Mouse (Mus musculus) testis, adult 2 months (tissue): ENCODE data around the gene Galntl6. TPM values are rescaled to one million over a fixed set of nuclear protein-coding genes. Genes with fewer than 3 reads are reported as not detected.

Experiments used
- H3K27ac ChIP-seq: fragments of 200-500 bp; 2 replicates; pipeline ENCODE4 v1.5.1; 2012; ENCODE audit warnings: low read depth, low read length; ENCODE audit not compliant: control insufficient read depth, insufficient read depth
- H3K27me3 ChIP-seq: fragments of 200-500 bp; 2 replicates; pipeline ENCODE4 v1.6.1; 2012; ENCODE audit warnings: mild to moderate bottlenecking, low read length, moderate library complexity; ENCODE audit not compliant: control insufficient read depth, insufficient read depth
- H3K36me3 ChIP-seq: fragments of 200-500 bp; 2 replicates; pipeline ENCODE4 v1.6.1; 2012; ENCODE audit warnings: mild to moderate bottlenecking, low read length; ENCODE audit not compliant: control insufficient read depth, insufficient read depth
- H3K4me1 ChIP-seq: fragments of 200-500 bp; 2 replicates; pipeline ENCODE4 v1.6.1; 2012; ENCODE audit warnings: low read length; ENCODE audit not compliant: control insufficient read depth, insufficient read depth
- H3K4me3 ChIP-seq: fragments of 200-500 bp; 2 replicates; pipeline ENCODE4 v1.5.1; 2012; ENCODE audit warnings: low read depth, mild to moderate bottlenecking, low read length, moderate library complexity, mixed read lengths; ENCODE audit not compliant: control insufficient read depth
- CTCF ChIP-seq: fragments of 200-500 bp; IDR thresholded peaks from 2 replicates; pipeline ENCODE4 v1.5.1; 2012; ENCODE audit warnings: low read depth, mild to moderate bottlenecking, inconsistent platforms, low read length, moderate library complexity; ENCODE audit not compliant: control insufficient read depth, insufficient read depth, insufficient replicate concordance
- POLR2A ChIP-seq: fragments of 200-500 bp; IDR thresholded peaks from 2 replicates; pipeline ENCODE4 v1.6.1; 2012; ENCODE audit warnings: low read depth, mild to moderate bottlenecking, inconsistent platforms, low read length, moderate library complexity; ENCODE audit not compliant: control insufficient read depth
- polyA plus RNA-seq: library from polyadenylated mRNA; depleted of rRNA; stranded (reverse); fragments of >200 nt; gene quantifications from 2 replicates; pipeline ENCODE4 v1.2.3, GENCODE M21; 2012

Galntl6 gene
- polyA plus RNA-seq, 1 experiment = 39.9 TPM

GRCm38 (mm10) chr8:57965508-57965907 is 946.9 kb downstream of the Galntl6 start:
- Histone ChIP-seq H3K4me3 (no peak overlapping the region), H3K36me3 (no peaks in the 10 kb centered on the region), H3K27ac (no peak overlapping the region), H3K4me1 (no peaks in the 10 kb centered on the region), H3K27me3 (no peaks in the 10 kb centered on the region)
- TF ChIP-seq POLR2A (no peak), CTCF (no peak)

DNA sequence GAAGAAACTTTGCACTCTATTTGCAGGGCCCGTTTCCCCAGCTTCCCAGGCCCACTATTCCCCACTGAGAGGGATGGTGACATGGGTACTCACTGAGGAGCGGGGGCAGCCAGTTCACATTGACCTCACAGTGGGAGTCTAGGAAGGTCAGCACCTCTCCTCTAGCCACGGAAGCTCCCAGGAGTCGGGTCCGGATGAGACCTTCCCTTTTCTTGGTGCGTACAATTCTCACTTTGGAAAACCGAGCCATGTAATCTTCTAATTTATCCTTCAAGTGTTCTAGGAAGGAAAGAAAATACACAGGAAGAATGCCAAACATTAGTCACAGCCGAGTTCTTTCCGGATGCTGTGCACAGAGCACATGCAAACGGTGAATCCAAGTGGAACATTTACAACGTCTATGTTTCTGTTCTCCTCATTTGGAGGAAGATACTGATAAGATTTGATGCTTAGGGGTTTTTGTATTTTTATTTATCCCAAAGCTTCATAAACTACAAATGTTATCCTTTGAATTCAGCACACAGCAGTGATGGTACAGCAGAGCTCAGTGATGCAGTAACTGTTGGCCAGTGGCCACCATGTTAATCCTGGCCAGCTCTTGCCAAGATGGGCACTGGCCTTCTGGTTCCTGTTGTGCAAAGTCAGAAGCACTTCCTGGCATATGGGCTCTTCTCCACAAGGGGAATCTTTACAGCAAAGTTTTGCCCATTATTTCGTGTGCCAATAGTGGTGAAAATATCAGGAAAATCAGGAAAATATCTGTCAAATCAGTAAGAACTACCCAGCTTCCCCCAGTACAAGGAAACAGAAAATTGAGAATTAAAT is 949.9 kb downstream of the Galntl6 start:
- TF ChIP-seq POLR2A (no peak), CTCF (no peak)
- no peaks in the 10 kb centered on the region for H3K4me1 ChIP-seq
- no peak overlapping the region for H3K4me3 ChIP-seq
- no peaks in the 10 kb centered on the region for H3K27me3 ChIP-seq
- no peaks in the 10 kb centered on the region for H3K36me3 ChIP-seq
- H3K27ac ChIP-seq = no peak overlapping the region

DNA sequence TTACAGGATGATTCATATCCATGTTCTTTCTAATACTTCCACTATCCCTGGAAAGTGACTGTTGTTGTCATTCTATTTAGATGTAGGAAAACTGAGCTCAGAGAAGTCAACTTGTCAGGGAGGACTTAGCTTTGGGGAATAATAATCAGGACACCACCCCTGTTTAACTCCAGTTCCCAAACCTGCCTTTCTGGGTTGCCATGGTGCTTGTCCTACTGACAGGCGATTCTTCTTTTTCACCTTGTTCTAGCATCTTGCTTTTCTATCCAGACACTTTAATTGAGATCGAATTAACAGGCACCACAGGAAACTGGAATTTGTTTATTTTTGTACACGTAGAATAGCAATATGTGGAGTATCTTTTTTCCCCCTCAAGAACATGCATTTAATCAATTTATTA is 953.3 kb downstream of the Galntl6 start:
- H3K27me3 ChIP-seq = no peaks in the 10 kb centered on the region
- H3K4me1 ChIP-seq = no peaks in the 10 kb centered on the region
- no peak overlapping the region for H3K27ac ChIP-seq
- H3K36me3 ChIP-seq = no peaks in the 10 kb centered on the region
- H3K4me3 ChIP-seq = no peak overlapping the region
- TF ChIP-seq CTCF (no peak), POLR2A (no peak)

- no peak for TF ChIP-seq POLR2A
- TF ChIP-seq CTCF = no peak
- H3K4me3 ChIP-seq = no peak overlapping the region
- no peaks in the 10 kb centered on the region for H3K4me1 ChIP-seq
- H3K27me3 ChIP-seq = no peaks in the 10 kb centered on the region
- H3K36me3 ChIP-seq = no peaks in the 10 kb centered on the region
- H3K27ac ChIP-seq = no peak overlapping the region
Measured at GRCm38 (mm10) chr8:57958121-57958901, 954.1 kb downstream of the Galntl6 start.

- no peaks in the 10 kb centered on the region for H3K27me3 ChIP-seq
- H3K27ac ChIP-seq = no peak overlapping the region
- no peaks in the 10 kb centered on the region for H3K36me3 ChIP-seq
- TF ChIP-seq POLR2A = no peak
- TF ChIP-seq CTCF = no peak
- H3K4me1 ChIP-seq = no peaks in the 10 kb centered on the region
- H3K4me3 ChIP-seq = no peak overlapping the region
Measured at GRCm38 (mm10) chr8:57955501-57955900, 956.9 kb downstream of the Galntl6 start.

DNA sequence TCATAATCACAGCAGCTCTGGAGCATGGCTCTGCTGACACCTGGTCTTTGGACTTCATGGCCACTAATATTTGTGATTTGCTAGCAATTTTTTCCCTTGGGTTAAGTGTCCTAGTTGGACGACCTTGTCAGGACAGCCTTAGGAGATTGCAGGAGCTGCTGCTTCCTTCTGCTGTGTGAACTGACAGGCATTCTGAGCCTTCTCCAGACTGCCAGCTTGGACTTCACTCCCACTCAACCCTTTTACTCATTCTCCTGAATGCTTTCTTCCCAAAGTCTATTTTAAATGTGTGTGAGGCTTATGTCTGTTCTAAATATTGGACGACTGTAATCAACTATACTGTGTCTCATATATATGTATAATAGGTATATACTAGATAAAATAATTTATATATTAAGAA is 971.3 kb downstream of the Galntl6 start:
- H3K27ac ChIP-seq = no peak overlapping the region
- H3K4me3 ChIP-seq = no peak overlapping the region
- H3K36me3 ChIP-seq = no peaks in the 10 kb centered on the region
- no peaks in the 10 kb centered on the region for H3K27me3 ChIP-seq
- TF ChIP-seq POLR2A (no peak), CTCF (no peak)
- H3K4me1 ChIP-seq = no peaks in the 10 kb centered on the region

GRCm38 (mm10) chr8:57939856-57940420 is 972.5 kb downstream of the Galntl6 start:
- no peaks in the 10 kb centered on the region for H3K4me1 ChIP-seq
- H3K36me3 ChIP-seq = no peaks in the 10 kb centered on the region
- H3K4me3 ChIP-seq = no peak overlapping the region
- TF ChIP-seq CTCF (no peak), POLR2A (no peak)
- H3K27me3 ChIP-seq = no peaks in the 10 kb centered on the region
- no peak overlapping the region for H3K27ac ChIP-seq
